Mouse (Mus musculus): ENCODE results near the gene Dazap2. TPM values are rescaled to one million over a fixed set of nuclear protein-coding genes. Genes with fewer than 3 reads are reported as not detected.
A peak's percentile ranks its signal among the peaks of the same experiment; 100 is the strongest.

The Dazap2 gene
- polyA plus RNA-seq, 1 experiment from 2014 or later, result 373 TPM

GRCm38 (mm10) chr15:100590436-100590835 lies 24.7 kb upstream of the Dazap2 start:
- 78% methylated on average over 8 of the region's 8 CpGs for WGBS
- H3K9ac ChIP-seq (ENCODE audit: low read depth, low read length), result no peak overlapping the region
- ATAC-seq, result no peak
- H3K4me3 ChIP-seq (ENCODE audit: low read depth, low read length), result no peak overlapping the region
- H3K9me3 ChIP-seq (ENCODE audit: control insufficient read depth), result no peaks in the 10 kb centered on the region
- no peak overlapping the region for H3K4me2 ChIP-seq (replicated peaks; ENCODE audit: low read depth)
- no peaks in the 10 kb centered on the region for H3K4me1 ChIP-seq (replicated peaks; ENCODE audit: control insufficient read depth, insufficient read depth, low read length)
- peaks cover 4% of the 10 kb centered on the region; the same call in 1 of the 2 replicates for H3K36me3 ChIP-seq (ENCODE audit: control insufficient read depth, insufficient read depth)
- no peak for TF ChIP-seq CTCF (IDR thresholded peaks at IDR 0.05; ENCODE audit: low read depth)
- H3K27ac ChIP-seq (ENCODE audit: low read depth, low read length), result no peak overlapping the region
- no peaks in the 10 kb centered on the region for H3K27me3 ChIP-seq (replicated peaks; ENCODE audit: control insufficient read depth, insufficient read depth, low read length)

DNA sequence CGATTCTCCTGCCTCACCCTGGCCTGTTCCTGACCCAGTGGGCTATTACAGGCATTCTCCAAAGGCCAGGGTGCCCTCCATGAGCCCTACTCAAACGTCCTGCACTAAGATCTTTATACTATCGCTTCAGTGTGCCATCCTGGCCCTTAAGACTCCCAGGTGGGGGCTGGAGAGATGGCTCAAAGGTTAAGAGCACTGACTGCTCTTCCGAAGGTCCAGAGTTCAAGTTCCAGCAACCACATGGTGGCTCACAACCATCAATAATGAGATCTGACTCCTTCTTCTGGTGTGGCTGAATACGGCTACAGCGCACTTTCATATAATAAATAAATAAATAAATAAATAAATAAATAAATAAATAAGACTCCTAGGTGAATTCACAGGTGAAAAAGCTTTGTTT lies 22.3 kb upstream of the Dazap2 start:
- 68% methylated on average over 6 of the region's 6 CpGs for WGBS
- no peak overlapping the region for H3K4me2 ChIP-seq (replicated peaks; ENCODE audit: low read depth)
- H3K9me3 ChIP-seq (ENCODE audit: control insufficient read depth), result no peaks in the 10 kb centered on the region
- no peak overlapping the region for H3K4me3 ChIP-seq (ENCODE audit: low read depth, low read length)
- TF ChIP-seq CTCF (IDR thresholded peaks at IDR 0.05; ENCODE audit: low read depth), result no peak
- H3K27ac ChIP-seq (ENCODE audit: low read depth, low read length), result no peak overlapping the region
- no peaks in the 10 kb centered on the region for H3K36me3 ChIP-seq (ENCODE audit: control insufficient read depth, insufficient read depth)
- H3K4me1 ChIP-seq (replicated peaks; ENCODE audit: control insufficient read depth, insufficient read depth, low read length), result no peaks in the 10 kb centered on the region
- no peak overlapping the region for H3K9ac ChIP-seq (ENCODE audit: low read depth, low read length)
- peak; percentile 58; the same call in 1 of the 2 replicates for ATAC-seq
- no peaks in the 10 kb centered on the region for H3K27me3 ChIP-seq (replicated peaks; ENCODE audit: control insufficient read depth, insufficient read depth, low read length)

GRCm38 (mm10) chr15:100598287-100598882 lies 16.8 kb upstream of the Dazap2 start:
- Histone ChIP-seq H3K36me3 (ENCODE audit: control insufficient read depth, insufficient read depth) (no peaks in the 10 kb centered on the region), H3K9ac (ENCODE audit: low read depth, low read length) (no peak overlapping the region)
- no peak for ATAC-seq

GRCm38 (mm10) chr15:100598883-100599275 lies 16.3 kb upstream of the Dazap2 start:
- peak; percentile 34; the same call in 1 of the 2 replicates for ATAC-seq
- Histone ChIP-seq H3K4me1 (replicated peaks; ENCODE audit: control insufficient read depth, insufficient read depth, low read length) (no peaks in the 10 kb centered on the region), H3K27me3 (replicated peaks; ENCODE audit: control insufficient read depth, insufficient read depth, low read length) (peaks cover 9% of the 10 kb centered on the region; the same call in 1 of the 2 replicates), H3K4me2 (replicated peaks; ENCODE audit: low read depth) (peak overlapping the region; percentile 100), H3K4me3 (ENCODE audit: low read depth, low read length) (peak overlapping the region; percentile 90), H3K9me3 (ENCODE audit: control insufficient read depth) (no peaks in the 10 kb centered on the region), H3K36me3 (ENCODE audit: control insufficient read depth, insufficient read depth) (no peaks in the 10 kb centered on the region), H3K27ac (ENCODE audit: low read depth, low read length) (peak overlapping the region; percentile 60; the same call in 1 of the 2 replicates), H3K9ac (ENCODE audit: low read depth, low read length) (peak overlapping the region; percentile 88; the same call in 1 of the 2 replicates)
- no peak for TF ChIP-seq CTCF (IDR thresholded peaks at IDR 0.05; ENCODE audit: low read depth)
- WGBS, result under 1% methylated on average over 12 of the region's 12 CpGs

More at GRCm38 (mm10) chr15:100598287-100598882, 16.8 kb upstream of the Dazap2 start:
- Histone ChIP-seq H3K4me3 (ENCODE audit: low read depth, low read length) (peak overlapping the region; percentile 90), H3K27ac (ENCODE audit: low read depth, low read length) (no peak overlapping the region), H3K4me1 (replicated peaks; ENCODE audit: control insufficient read depth, insufficient read depth, low read length) (no peaks in the 10 kb centered on the region), H3K9me3 (ENCODE audit: control insufficient read depth) (no peaks in the 10 kb centered on the region), H3K4me2 (replicated peaks; ENCODE audit: low read depth) (peak overlapping the region; percentile 100), H3K27me3 (replicated peaks; ENCODE audit: control insufficient read depth, insufficient read depth, low read length) (peaks cover 9% of the 10 kb centered on the region; the same call in 1 of the 2 replicates)
- 20% methylated on average over 9 of the region's 9 CpGs for WGBS
- TF ChIP-seq CTCF (IDR thresholded peaks at IDR 0.05; ENCODE audit: low read depth), result no peak

DNA sequence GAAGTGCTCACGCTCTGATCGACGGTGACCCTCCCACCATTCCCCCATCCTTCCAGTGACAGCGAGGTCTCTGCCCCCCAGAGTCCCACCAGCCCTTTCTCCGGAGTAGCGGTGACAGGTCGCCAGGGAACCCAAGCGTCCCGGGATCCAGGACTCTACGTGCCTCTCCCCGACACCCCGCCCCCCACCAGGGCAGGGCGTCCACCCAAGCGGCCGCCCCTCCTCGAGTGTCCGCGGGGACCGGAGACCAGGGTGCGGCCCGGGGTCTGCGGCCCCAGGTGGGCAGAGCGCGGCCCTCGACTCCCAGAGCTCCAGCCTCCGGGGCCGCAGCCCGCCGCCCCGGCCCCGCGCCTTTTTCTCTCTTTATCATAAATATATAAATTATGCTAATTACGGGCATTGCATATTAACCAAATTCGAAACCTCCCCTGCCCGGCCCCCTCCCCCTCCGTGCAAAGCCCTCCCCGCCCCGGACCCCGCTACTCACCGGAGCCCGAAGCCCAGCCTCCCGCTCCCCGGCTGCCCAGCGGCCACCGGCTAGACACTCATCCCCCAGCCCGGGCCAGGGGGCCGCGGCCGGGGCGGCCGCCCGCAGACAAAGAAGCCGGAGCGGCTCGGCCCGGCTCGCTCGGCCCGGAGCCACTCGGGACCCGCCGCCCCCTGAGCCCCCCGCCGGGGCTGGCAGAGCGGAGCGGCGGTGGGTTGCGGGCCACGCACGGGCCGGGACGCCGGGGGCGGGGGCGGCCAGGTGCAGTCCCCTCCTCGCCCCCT lies 15.7 kb upstream of the Dazap2 start, which contains the start of gene Pou6f1:
Pou6f1 (minus strand) TSS at position 709 of the 771 bp plus-strand sequence.
- Histone ChIP-seq H3K27me3 (replicated peaks; ENCODE audit: control insufficient read depth, insufficient read depth, low read length) (peaks cover 9% of the 10 kb centered on the region; the same call in 1 of the 2 replicates), H3K36me3 (ENCODE audit: control insufficient read depth, insufficient read depth) (no peaks in the 10 kb centered on the region), H3K27ac (ENCODE audit: low read depth, low read length) (peak within 1 kb of the TSS; percentile 60), H3K9me3 (ENCODE audit: control insufficient read depth) (no peaks in the 10 kb centered on the region), H3K4me3 (ENCODE audit: low read depth, low read length) (peak within 1 kb of the TSS; percentile 90), H3K4me2 (replicated peaks; ENCODE audit: low read depth) (peak within 1 kb of the TSS; percentile 100), H3K9ac (ENCODE audit: low read depth, low read length) (peak within 1 kb of the TSS; percentile 88), H3K4me1 (replicated peaks; ENCODE audit: control insufficient read depth, insufficient read depth, low read length) (no peaks in the 10 kb centered on the region)
- under 1% methylated on average over 71 of the region's 76 CpGs for WGBS
- TF ChIP-seq CTCF (IDR thresholded peaks at IDR 0.05; ENCODE audit: low read depth), result no peak
- peak; percentile 38 for ATAC-seq

DNA sequence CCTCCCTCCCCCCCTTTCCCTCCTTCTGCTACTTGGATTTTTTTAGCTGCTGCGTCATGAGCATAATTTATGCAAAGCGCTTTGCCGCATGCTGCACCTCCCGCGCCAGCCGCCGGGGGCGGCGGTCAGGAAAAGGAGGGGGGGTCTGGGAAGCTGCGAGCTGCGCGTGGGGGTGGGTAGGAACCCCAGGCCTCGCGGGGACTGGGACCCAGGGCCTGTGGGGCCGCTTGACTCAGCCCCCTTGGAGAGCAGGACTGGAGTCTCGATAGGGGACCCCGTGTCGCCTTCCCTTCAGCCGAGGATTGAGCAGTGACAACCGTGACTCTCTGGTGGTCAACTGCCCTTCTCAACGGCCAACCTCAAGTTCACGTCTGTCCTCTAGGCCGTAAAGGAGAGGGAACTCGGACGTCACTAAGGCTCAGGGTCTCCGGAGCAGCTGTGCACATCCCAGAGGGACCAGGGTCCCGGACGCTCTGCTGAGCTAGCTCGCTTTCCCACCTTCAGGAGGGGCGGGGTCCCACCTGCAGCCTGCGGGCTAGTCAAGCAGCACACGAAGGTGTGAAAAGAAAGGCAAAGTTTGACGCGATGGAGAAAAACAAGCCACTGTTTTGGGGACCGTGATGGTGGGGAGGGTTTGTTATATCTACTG lies 15.0 kb upstream of the Dazap2 start:
- peak overlapping the region; percentile 90 for H3K4me3 ChIP-seq (ENCODE audit: low read depth, low read length)

More for the DNA sequence above, 15.0 kb upstream of the Dazap2 start:
- Histone ChIP-seq H3K27me3 (replicated peaks; ENCODE audit: control insufficient read depth, insufficient read depth, low read length) (peaks cover 9% of the 10 kb centered on the region; the same call in 1 of the 2 replicates), H3K9me3 (ENCODE audit: control insufficient read depth) (no peaks in the 10 kb centered on the region), H3K27ac (ENCODE audit: low read depth, low read length) (peak overlapping the region; percentile 60), H3K36me3 (ENCODE audit: control insufficient read depth, insufficient read depth) (no peaks in the 10 kb centered on the region), H3K9ac (ENCODE audit: low read depth, low read length) (peak overlapping the region; percentile 88), H3K4me2 (replicated peaks; ENCODE audit: low read depth) (peak overlapping the region; percentile 100), H3K4me1 (replicated peaks; ENCODE audit: control insufficient read depth, insufficient read depth, low read length) (no peaks in the 10 kb centered on the region)
- peak; percentile 62 for ATAC-seq
- 4% methylated on average over 35 of the region's 35 CpGs for WGBS
- TF ChIP-seq CTCF (IDR thresholded peaks at IDR 0.05; ENCODE audit: low read depth), result peak; percentile 71

Measured in intestine, postnatal 0 days (tissue).